Mouse (Mus musculus): ENCODE measurements around the gene Mvk. TPM values are rescaled to one million over a fixed set of nuclear protein-coding genes. Genes with fewer than 3 reads are reported as not detected.
A peak's percentile ranks its signal among the peaks of the same experiment; 100 is the strongest.

Gene Mvk
- polyA plus RNA-seq, 1 experiment from 2014 or later, result 40.1 TPM

- Histone ChIP-seq H3K4me3 (replicated peaks) (no peak overlapping the region), H3K4me1 (replicated peaks) (no peaks in the 10 kb centered on the region), H3K4me2 (no peak overlapping the region), H3K9me3 (no peaks in the 10 kb centered on the region), H3K27ac (no peak overlapping the region), H3K9ac (replicated peaks) (no peak overlapping the region), H3K27me3 (no peaks in the 10 kb centered on the region), H3K36me3 (peaks cover 46% of the 10 kb centered on the region)
- 79% methylated on average over 11 of the region's 11 CpGs for WGBS
- ATAC-seq (ENCODE audit: insufficient number of reproducible peaks, insufficient read depth, low FRiP score, low TSS enrichment, low read depth), result no peak
Measured at GRCm38 (mm10) chr5:114421561-114422298, 22.3 kb upstream of the Mvk start.

DNA sequence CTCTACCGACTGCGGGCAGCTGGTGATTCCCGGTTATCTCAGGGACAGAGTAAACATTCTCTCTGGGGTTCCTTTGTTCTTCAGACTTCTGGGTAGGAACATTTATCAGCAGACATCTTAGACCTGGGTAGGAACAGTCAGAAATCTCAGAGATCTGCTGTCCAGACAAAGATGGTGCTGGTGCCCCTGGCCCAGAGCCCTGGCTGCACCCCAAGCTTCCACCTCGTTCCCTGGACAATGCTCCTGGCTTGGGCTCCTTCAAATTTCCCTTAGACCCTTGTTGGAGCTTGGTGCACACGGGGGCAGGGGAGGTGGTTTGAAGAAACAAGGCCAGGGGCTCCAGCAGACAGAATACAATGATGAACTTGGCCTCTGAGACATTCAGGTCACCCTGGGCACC lies 21.5 kb upstream of the Mvk start:
- H3K4me1 ChIP-seq (replicated peaks), result no peaks in the 10 kb centered on the region
- ATAC-seq (ENCODE audit: insufficient number of reproducible peaks, insufficient read depth, low FRiP score, low TSS enrichment, low read depth), result no peak
- H3K27me3 ChIP-seq, result no peaks in the 10 kb centered on the region
- WGBS, result 42% methylated on average over 5 of the region's 5 CpGs
- H3K27ac ChIP-seq, result 0 out of 2 replicates have a peak overlapping the region, but pooled peaks have one; percentile 1
- H3K36me3 ChIP-seq, result peaks cover 37% of the 10 kb centered on the region
- H3K9me3 ChIP-seq, result no peaks in the 10 kb centered on the region
- H3K4me3 ChIP-seq (replicated peaks), result no peak overlapping the region
- no peak overlapping the region for H3K9ac ChIP-seq (replicated peaks)
- H3K4me2 ChIP-seq, result no peak overlapping the region

GRCm38 (mm10) chr5:114423961-114424360 lies 20.1 kb upstream of the Mvk start:
- Histone ChIP-seq H3K9me3 (no peaks in the 10 kb centered on the region), H3K36me3 (peaks cover 24% of the 10 kb centered on the region), H3K27me3 (no peaks in the 10 kb centered on the region), H3K27ac (no peak overlapping the region), H3K9ac (replicated peaks) (no peak overlapping the region), H3K4me3 (replicated peaks) (no peak overlapping the region), H3K4me2 (no peak overlapping the region), H3K4me1 (replicated peaks) (peaks cover 5% of the 10 kb centered on the region; the same call in 1 of the 2 replicates)
- WGBS, result 86% methylated on average over 5 of the region's 5 CpGs
- ATAC-seq (ENCODE audit: insufficient number of reproducible peaks, insufficient read depth, low FRiP score, low TSS enrichment, low read depth), result no peak

DNA sequence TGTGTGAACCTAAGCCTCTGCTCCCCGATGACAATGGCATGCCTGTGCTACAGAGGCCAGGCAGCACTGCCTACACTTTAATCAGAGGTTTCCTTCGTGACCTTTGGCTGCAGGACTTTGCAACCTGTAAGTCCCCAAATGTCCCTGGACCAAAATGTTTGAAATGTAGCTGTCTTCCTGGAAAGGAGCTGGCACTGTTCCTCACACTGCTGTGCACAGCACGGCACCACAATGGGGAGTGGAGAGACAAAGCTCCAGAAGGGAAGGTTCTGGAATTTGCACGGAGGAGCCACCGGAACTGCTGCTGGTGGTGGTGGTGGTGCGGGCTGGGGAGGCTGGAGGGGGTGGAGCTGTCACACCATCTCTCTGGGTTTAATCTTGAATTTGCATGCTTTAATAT lies 17.3 kb upstream of the Mvk start:
- H3K27ac ChIP-seq, result no peak overlapping the region
- no peaks in the 10 kb centered on the region for H3K27me3 ChIP-seq
- H3K36me3 ChIP-seq, result no peaks in the 10 kb centered on the region; the same call in 1 of the 2 replicates
- H3K9ac ChIP-seq (replicated peaks), result no peak overlapping the region
- H3K4me1 ChIP-seq (replicated peaks), result peaks cover 10% of the 10 kb centered on the region; the same call in 1 of the 2 replicates
- no peak overlapping the region for H3K4me2 ChIP-seq
- no peak overlapping the region for H3K4me3 ChIP-seq (replicated peaks)
- ATAC-seq (ENCODE audit: insufficient number of reproducible peaks, insufficient read depth, low FRiP score, low TSS enrichment, low read depth), result no peak
- H3K9me3 ChIP-seq, result no peaks in the 10 kb centered on the region
- WGBS, result 76% methylated on average over 6 of the region's 6 CpGs

DNA sequence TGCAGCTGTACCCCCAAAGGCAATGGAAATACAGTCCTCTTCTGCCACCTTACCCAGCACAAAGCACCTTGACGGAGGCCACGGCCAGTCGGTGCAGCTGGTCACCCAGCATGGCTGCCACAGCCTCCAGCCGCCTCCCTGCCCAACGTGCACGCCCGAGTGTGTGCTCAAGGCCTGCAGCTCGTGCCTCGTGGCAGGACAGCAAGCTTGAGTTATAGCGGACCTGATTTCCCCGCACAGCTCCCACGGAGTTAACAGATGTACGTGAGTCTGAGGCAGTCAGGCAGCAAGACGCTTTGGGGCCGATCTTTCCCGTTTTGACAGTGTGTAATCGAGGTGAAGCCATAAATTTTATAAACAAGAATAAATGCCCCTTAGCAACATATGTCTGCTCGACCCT lies 15.4 kb upstream of the Mvk start:
- H3K9ac ChIP-seq (replicated peaks), result no peak overlapping the region
- no peak overlapping the region for H3K27ac ChIP-seq
- ATAC-seq (ENCODE audit: insufficient number of reproducible peaks, insufficient read depth, low FRiP score, low TSS enrichment, low read depth), result no peak
- H3K36me3 ChIP-seq, result no peaks in the 10 kb centered on the region; the same call in 1 of the 2 replicates
- H3K27me3 ChIP-seq, result no peaks in the 10 kb centered on the region
- 50% methylated on average over 18 of the region's 18 CpGs for WGBS
- no peak overlapping the region for H3K4me3 ChIP-seq (replicated peaks)
- H3K4me2 ChIP-seq, result no peak overlapping the region
- peaks cover 10% of the 10 kb centered on the region; the same call in 1 of the 2 replicates for H3K4me1 ChIP-seq (replicated peaks)
- H3K9me3 ChIP-seq, result no peaks in the 10 kb centered on the region

DNA sequence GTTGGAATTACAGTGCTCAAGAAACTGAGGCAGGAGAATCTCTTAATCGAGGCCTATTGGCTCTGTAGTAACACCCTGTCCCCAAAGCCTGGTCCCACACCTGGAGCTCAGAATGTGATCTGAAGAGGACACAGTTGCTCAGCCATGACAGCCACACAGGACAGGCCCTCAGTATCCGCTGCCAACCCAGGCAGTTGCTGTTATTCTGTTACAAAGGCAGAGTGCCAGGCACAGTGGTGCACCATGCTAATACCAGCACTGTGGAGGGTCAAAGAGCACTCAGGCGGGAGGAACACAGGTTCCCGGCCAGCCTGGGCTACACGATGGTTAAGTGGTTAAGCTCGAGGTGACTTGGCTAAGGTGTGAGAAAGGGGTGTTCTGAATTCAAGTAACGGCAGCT lies 14.3 kb upstream of the Mvk start:
- Histone ChIP-seq H3K27me3 (no peaks in the 10 kb centered on the region), H3K9me3 (no peaks in the 10 kb centered on the region), H3K36me3 (peaks cover 9% of the 10 kb centered on the region), H3K9ac (replicated peaks) (no peak overlapping the region), H3K4me1 (replicated peaks) (peaks cover 10% of the 10 kb centered on the region; the same call in 1 of the 2 replicates), H3K27ac (no peak overlapping the region), H3K4me3 (replicated peaks) (no peak overlapping the region), H3K4me2 (no peak overlapping the region)
- ATAC-seq (ENCODE audit: insufficient number of reproducible peaks, insufficient read depth, low FRiP score, low TSS enrichment, low read depth), result no peak
- WGBS, result 84% methylated on average over 7 of the region's 7 CpGs

- Histone ChIP-seq H3K9ac (replicated peaks) (no peak overlapping the region), H3K4me3 (replicated peaks) (no peak overlapping the region), H3K27ac (no peak overlapping the region), H3K4me2 (no peak overlapping the region), H3K36me3 (peaks cover 44% of the 10 kb centered on the region), H3K9me3 (no peaks in the 10 kb centered on the region), H3K27me3 (no peaks in the 10 kb centered on the region), H3K4me1 (replicated peaks) (peaks cover under 1% of the 10 kb centered on the region; the same call in 1 of the 2 replicates)
- WGBS, result 91% methylated on average over 8 of the region's 8 CpGs
- no peak for ATAC-seq (ENCODE audit: insufficient number of reproducible peaks, insufficient read depth, low FRiP score, low TSS enrichment, low read depth)
Measured at GRCm38 (mm10) chr5:114434359-114434758, 9.7 kb upstream of the Mvk start.

DNA sequence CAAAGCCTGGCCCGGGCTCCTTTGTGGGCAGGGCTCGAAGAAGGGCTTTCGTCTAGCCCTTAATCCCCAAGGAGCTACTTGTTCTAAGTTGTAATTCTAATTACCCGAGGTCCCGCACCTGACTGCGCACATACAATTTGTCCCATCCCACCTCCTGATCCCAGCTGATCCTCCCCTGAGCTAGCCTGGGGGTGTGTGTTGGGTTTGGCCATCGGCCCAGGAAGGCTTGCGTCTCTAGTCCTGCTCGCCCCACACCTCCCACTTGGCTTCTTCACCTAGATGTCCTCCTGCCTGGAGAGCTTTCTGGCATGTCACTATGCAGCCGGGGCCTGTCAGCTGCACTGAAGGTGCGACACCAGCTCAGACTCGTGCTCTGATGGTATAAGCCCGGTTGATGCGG lies 8.5 kb upstream of the Mvk start:
- H3K27me3 ChIP-seq, result no peaks in the 10 kb centered on the region
- ATAC-seq (ENCODE audit: insufficient number of reproducible peaks, insufficient read depth, low FRiP score, low TSS enrichment, low read depth), result no peak
- 93% methylated on average over 14 of the region's 14 CpGs for WGBS

GRCm38 (mm10) chr5:114444368-114444692 lies 261 bp downstream of the Mvk start:
- no peaks in the 10 kb centered on the region for H3K9me3 ChIP-seq
- H3K4me3 ChIP-seq (replicated peaks), result peak overlapping the region; percentile 66
- H3K36me3 ChIP-seq, result peaks cover 36% of the 10 kb centered on the region
- WGBS, result under 1% methylated on average over 21 of the region's 21 CpGs
- H3K4me2 ChIP-seq, result peak overlapping the region; percentile 83
- no peak; the same call in 1 of the 2 replicates for ATAC-seq (ENCODE audit: insufficient number of reproducible peaks, insufficient read depth, low FRiP score, low TSS enrichment, low read depth)
- no peaks in the 10 kb centered on the region for H3K27me3 ChIP-seq
- peak overlapping the region; percentile 69 for H3K9ac ChIP-seq (replicated peaks)
- peaks cover 8% of the 10 kb centered on the region for H3K4me1 ChIP-seq (replicated peaks)
- no peak overlapping the region for H3K27ac ChIP-seq

More for the DNA sequence above, 8.5 kb upstream of the Mvk start:
- no peaks in the 10 kb centered on the region for H3K9me3 ChIP-seq
- H3K4me3 ChIP-seq (replicated peaks), result no peak overlapping the region
- no peak overlapping the region for H3K9ac ChIP-seq (replicated peaks)
- H3K4me1 ChIP-seq (replicated peaks), result no peaks in the 10 kb centered on the region
- peaks cover 46% of the 10 kb centered on the region for H3K36me3 ChIP-seq
- H3K27ac ChIP-seq, result no peak overlapping the region
- H3K4me2 ChIP-seq, result no peak overlapping the region

DNA sequence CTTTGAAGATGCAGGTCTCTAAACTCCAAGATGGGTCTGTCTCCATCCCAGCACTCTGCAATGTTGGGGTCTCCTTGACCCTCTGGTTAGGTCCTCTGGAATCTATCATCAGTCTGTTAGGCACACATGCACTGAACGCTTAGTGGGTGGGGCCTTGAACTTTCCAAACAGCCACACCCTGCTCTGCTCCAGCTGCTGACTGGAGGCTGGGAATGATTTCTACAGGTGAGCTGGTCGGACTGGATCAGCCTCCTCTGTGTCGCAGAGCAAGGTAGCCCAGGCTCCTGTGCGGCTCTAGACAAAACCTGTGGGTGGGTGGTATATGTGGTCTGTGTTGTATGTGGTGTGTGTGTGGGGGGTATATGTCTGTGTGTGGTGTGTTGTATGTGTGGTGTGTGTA lies 4.9 kb downstream of the Mvk start:
- H3K9ac ChIP-seq (replicated peaks), result no peak overlapping the region
- H3K4me2 ChIP-seq, result no peak overlapping the region

GRCm38 (mm10) chr5:114456287-114456686 lies 12.2 kb downstream of the Mvk start:
- Histone ChIP-seq H3K4me2 (no peak overlapping the region), H3K36me3 (peaks cover 44% of the 10 kb centered on the region), H3K9ac (replicated peaks) (no peak overlapping the region), H3K27me3 (no peaks in the 10 kb centered on the region; the same call in 1 of the 2 replicates), H3K9me3 (no peaks in the 10 kb centered on the region), H3K4me1 (replicated peaks) (0 out of 2 replicates have a peak, but pooled peaks cover 4% of the 10 kb centered on the region), H3K27ac (no peak overlapping the region), H3K4me3 (replicated peaks) (no peak overlapping the region)
- no peak for ATAC-seq (ENCODE audit: insufficient number of reproducible peaks, insufficient read depth, low FRiP score, low TSS enrichment, low read depth)
- 65% methylated on average over 9 of the region's 9 CpGs for WGBS

More for the DNA sequence above, 4.9 kb downstream of the Mvk start:
- H3K9me3 ChIP-seq, result no peaks in the 10 kb centered on the region
- no peak for ATAC-seq (ENCODE audit: insufficient number of reproducible peaks, insufficient read depth, low FRiP score, low TSS enrichment, low read depth)
- no peak overlapping the region for H3K27ac ChIP-seq
- no peak overlapping the region for H3K4me3 ChIP-seq (replicated peaks)
- peaks cover 73% of the 10 kb centered on the region for H3K36me3 ChIP-seq
- H3K4me1 ChIP-seq (replicated peaks), result peaks cover 8% of the 10 kb centered on the region
- WGBS, result 88% methylated on average over 4 of the region's 4 CpGs
- H3K27me3 ChIP-seq, result no peaks in the 10 kb centered on the region

All from limb, embryonic 12.5 days (tissue).